Mouse (Mus musculus): ENCODE measurements around the gene Marc2. TPM values are rescaled to one million over a fixed set of nuclear protein-coding genes. Genes with fewer than 3 reads are reported as not detected.

Marc2 gene
- polyA plus RNA-seq, 1 experiment from 2014 or later, result 148 TPM

DNA sequence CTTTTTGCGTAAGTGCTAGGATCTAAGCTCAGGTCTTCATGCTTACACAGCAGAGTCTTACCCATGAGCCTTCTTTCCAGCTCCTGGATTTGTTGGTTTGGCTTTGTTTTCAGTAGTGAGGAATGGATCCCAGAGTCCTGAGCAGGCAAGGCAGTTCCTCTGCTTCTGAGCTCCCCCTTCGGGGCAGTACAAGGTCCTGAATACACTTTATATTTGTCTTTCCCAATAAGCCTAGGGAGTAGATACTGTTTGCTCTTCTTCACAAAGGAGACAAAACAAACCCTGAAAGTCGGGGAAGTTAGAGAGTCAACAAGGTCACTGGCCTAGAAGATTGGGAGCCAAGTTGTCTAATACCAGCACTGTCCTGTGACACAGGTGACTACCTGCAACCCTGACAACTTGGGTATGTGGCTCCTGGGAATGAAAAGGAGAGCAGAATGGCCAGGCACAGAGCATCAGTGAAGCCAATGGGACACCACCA is 21.4 kb upstream of the Marc2 start:
- Histone ChIP-seq H3K4me1 (ENCODE audit: control insufficient read depth in 2 of 2, insufficient read depth in 2 of 2, low read length in 2 of 2) (peaks cover 0 to 5% of the 10 kb centered on the region in 2 experiments; a peak in 2 of 4 replicates), H3K9ac (ENCODE audit: low read length) (no peak overlapping the region), H3K27me3 (ENCODE audit: control insufficient read depth, insufficient read depth, low read length) (no peaks in the 10 kb centered on the region), H3K27ac (replicated peaks in 1 of 2; ENCODE audit: control insufficient read depth in 1 of 2, insufficient read depth in 1 of 2, low read depth in 2 of 2, low read length in 2 of 2) (no peak overlapping the region), H3K4me3 (ENCODE audit: control insufficient read depth in 1 of 2, insufficient read depth in 1 of 2, low read depth in 1 of 2, low read length in 2 of 2) (no peak overlapping the region), H3K4me2 (ENCODE audit: low read length) (no peak overlapping the region), H3K9me3 (ENCODE audit: control insufficient read depth, low read length) (no peaks in the 10 kb centered on the region), H3K36me3 (ENCODE audit: control insufficient read depth, insufficient read depth, low read length) (no peaks in the 10 kb centered on the region)
- WGBS, result 81% methylated on average over 3 of the region's 3 CpGs
- ATAC-seq (ENCODE audit: insufficient number of reproducible peaks, insufficient read depth, low FRiP score, low read depth), result no peak

DNA sequence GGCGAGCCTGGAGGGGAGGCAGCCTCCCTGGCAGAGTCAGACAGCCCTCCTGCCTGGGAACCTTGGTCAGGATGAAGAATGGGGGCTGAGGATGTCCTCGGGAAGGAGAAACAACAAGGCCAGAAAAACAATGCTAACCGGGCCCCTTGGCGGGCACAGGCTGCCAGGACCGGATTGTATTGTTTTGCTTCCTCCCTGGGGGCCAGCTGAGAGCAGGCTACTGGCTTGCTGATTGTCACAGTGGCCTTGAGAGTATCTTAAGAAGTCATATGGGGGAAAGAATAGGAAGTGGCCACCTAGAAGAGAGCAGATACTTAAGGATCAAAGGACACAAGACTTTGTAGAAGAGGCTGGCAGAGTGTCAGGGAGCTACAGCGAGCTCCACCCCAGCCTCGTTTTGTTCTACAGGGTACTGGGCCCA is 18.1 kb upstream of the Marc2 start:
- H3K4me2 ChIP-seq (ENCODE audit: low read length), result no peak overlapping the region
- peaks cover 0 to 2% of the 10 kb centered on the region in 2 experiments; a peak in 2 of 4 replicates for H3K4me1 ChIP-seq (ENCODE audit: control insufficient read depth in 2 of 2, insufficient read depth in 2 of 2, low read length in 2 of 2)
- no peak overlapping the region for H3K9ac ChIP-seq (ENCODE audit: low read length)
- WGBS, result 33% methylated on average over 7 of the region's 7 CpGs
- no peaks in the 10 kb centered on the region for H3K27me3 ChIP-seq (ENCODE audit: control insufficient read depth, insufficient read depth, low read length)
- no peaks in the 10 kb centered on the region for H3K9me3 ChIP-seq (ENCODE audit: control insufficient read depth, low read length)
- ATAC-seq (ENCODE audit: insufficient number of reproducible peaks, insufficient read depth, low FRiP score, low read depth), result peak; percentile 11; the same call in 1 of the 2 replicates
- peak overlapping the region in 1 of 2 experiments; percentile 66 for H3K27ac ChIP-seq (replicated peaks in 1 of 2; ENCODE audit: control insufficient read depth in 1 of 2, insufficient read depth in 1 of 2, low read depth in 2 of 2, low read length in 2 of 2)
- H3K36me3 ChIP-seq (ENCODE audit: control insufficient read depth, insufficient read depth, low read length), result no peaks in the 10 kb centered on the region
- H3K4me3 ChIP-seq (ENCODE audit: control insufficient read depth in 1 of 2, insufficient read depth in 1 of 2, low read depth in 1 of 2, low read length in 2 of 2), result no peak overlapping the region

DNA sequence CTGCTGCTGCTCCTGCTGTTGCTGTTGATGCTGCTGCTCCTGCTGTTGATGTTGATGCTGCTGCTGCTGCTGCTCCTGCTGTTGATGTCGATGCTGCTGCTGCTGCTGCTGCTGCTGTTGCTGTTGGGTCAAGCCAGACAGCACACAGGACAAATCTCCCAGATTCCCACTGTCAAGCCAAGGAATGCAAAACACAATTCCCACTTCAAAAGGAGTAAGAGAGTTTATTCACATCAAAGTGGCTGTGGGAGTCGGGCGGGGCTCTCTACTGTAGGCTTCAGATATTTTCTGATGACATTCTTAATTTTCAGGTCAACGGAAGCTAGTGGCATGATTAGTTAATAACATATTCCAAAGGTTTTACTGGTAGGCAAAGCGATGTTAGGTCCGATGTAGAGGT is 16.4 kb upstream of the Marc2 start:
- H3K9ac ChIP-seq (ENCODE audit: low read length), result no peak overlapping the region
- WGBS, result 81% methylated on average over 6 of the region's 6 CpGs

DNA sequence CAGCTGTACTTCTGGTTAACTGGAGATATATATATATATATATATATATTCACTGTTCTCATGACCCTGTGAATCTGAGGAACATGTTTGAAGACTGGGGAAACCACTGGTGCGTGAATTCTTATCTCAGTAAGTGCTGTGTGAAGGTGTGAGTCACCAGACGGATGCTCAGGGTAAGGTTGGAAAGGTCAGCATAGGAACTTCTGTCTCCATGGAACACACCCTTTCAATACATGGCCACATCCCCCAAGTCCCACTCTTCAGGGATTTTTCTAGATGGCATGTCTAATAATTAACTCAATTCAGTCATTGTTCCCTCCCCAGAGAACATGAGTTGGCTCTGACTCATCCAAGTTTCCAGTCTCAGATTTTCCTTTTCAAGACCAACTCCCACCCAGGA is 15.3 kb upstream of the Marc2 start:
- ATAC-seq (ENCODE audit: insufficient number of reproducible peaks, insufficient read depth, low FRiP score, low read depth), result no peak
- Histone ChIP-seq H3K4me1 (ENCODE audit: control insufficient read depth in 2 of 2, insufficient read depth in 2 of 2, low read length in 2 of 2) (peaks cover 0 to 2% of the 10 kb centered on the region in 2 experiments; a peak in 2 of 4 replicates), H3K27me3 (ENCODE audit: control insufficient read depth, insufficient read depth, low read length) (no peaks in the 10 kb centered on the region), H3K9ac (ENCODE audit: low read length) (no peak overlapping the region), H3K4me3 (ENCODE audit: control insufficient read depth in 1 of 2, insufficient read depth in 1 of 2, low read depth in 1 of 2, low read length in 2 of 2) (no peak overlapping the region), H3K36me3 (ENCODE audit: control insufficient read depth, insufficient read depth, low read length) (no peaks in the 10 kb centered on the region), H3K9me3 (ENCODE audit: control insufficient read depth, low read length) (no peaks in the 10 kb centered on the region), H3K4me2 (ENCODE audit: low read length) (no peak overlapping the region), H3K27ac (replicated peaks in 1 of 2; ENCODE audit: control insufficient read depth in 1 of 2, insufficient read depth in 1 of 2, low read depth in 2 of 2, low read length in 2 of 2) (no peak overlapping the region)
- WGBS, result 49% methylated on average over 2 of the region's 2 CpGs

More for the DNA sequence above, 16.4 kb upstream of the Marc2 start:
- no peak for ATAC-seq (ENCODE audit: insufficient number of reproducible peaks, insufficient read depth, low FRiP score, low read depth)
- no peaks in the 10 kb centered on the region for H3K27me3 ChIP-seq (ENCODE audit: control insufficient read depth, insufficient read depth, low read length)
- no peak overlapping the region for H3K4me3 ChIP-seq (ENCODE audit: control insufficient read depth in 1 of 2, insufficient read depth in 1 of 2, low read depth in 1 of 2, low read length in 2 of 2)
- no peaks in the 10 kb centered on the region for H3K36me3 ChIP-seq (ENCODE audit: control insufficient read depth, insufficient read depth, low read length)
- H3K9me3 ChIP-seq (ENCODE audit: control insufficient read depth, low read length), result no peaks in the 10 kb centered on the region
- H3K4me2 ChIP-seq (ENCODE audit: low read length), result no peak overlapping the region
- no peak overlapping the region for H3K27ac ChIP-seq (replicated peaks in 1 of 2; ENCODE audit: control insufficient read depth in 1 of 2, insufficient read depth in 1 of 2, low read depth in 2 of 2, low read length in 2 of 2)
- peaks cover 0 to 2% of the 10 kb centered on the region in 2 experiments; a peak in 2 of 4 replicates for H3K4me1 ChIP-seq (ENCODE audit: control insufficient read depth in 2 of 2, insufficient read depth in 2 of 2, low read length in 2 of 2)

DNA sequence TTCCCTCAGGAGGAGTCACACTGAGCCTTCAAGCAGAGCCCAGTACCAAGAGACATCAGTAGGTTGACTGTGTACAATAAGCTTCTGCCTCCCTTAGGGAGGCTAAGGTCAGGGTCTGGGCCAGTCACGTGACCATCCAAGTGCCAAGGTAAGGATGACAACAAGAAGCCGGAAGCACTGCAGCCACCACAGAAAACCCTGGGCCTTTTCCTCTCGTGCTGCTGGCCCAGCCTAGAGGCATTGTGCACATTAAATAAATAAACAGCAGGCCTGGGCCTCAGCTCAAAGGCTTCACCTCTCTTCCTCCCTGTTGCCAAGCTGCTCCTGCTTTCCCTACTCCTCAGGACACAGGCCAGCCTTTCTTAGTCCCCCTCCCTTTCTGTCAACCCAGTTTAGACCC is 14.0 kb upstream of the Marc2 start:
- peak; percentile 32 for ATAC-seq (ENCODE audit: insufficient number of reproducible peaks, insufficient read depth, low FRiP score, low read depth)
- WGBS, result 36% methylated on average over 3 of the region's 3 CpGs

DNA sequence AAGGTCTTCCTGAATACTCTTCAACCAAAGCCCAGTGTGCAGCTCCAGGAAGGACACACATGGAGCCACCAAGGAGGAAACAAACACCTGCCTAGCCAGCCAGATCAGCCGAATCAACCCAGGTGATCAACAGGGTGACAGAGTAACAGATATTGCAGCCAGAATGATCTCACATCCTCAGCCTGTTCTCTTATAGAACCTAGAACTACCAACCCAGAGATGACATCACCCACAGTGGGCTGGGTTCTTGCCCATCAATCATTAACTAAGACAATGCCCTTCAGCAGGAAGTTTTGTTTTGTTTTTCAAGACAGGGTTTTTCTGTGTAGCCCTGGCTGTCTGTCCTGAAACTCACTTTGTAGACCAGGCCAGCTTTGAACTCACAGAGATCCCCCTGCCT is 12.0 kb upstream of the Marc2 start:
- Histone ChIP-seq H3K9ac (ENCODE audit: low read length) (no peak overlapping the region), H3K9me3 (ENCODE audit: control insufficient read depth, low read length) (no peaks in the 10 kb centered on the region), H3K27ac (replicated peaks in 1 of 2; ENCODE audit: control insufficient read depth in 1 of 2, insufficient read depth in 1 of 2, low read depth in 2 of 2, low read length in 2 of 2) (no peak overlapping the region), H3K4me1 (ENCODE audit: control insufficient read depth in 2 of 2, insufficient read depth in 2 of 2, low read length in 2 of 2) (peaks cover 0 to 3% of the 10 kb centered on the region in 2 experiments; a peak in 3 of 4 replicates), H3K27me3 (ENCODE audit: control insufficient read depth, insufficient read depth, low read length) (no peaks in the 10 kb centered on the region), H3K4me3 (ENCODE audit: control insufficient read depth in 1 of 2, insufficient read depth in 1 of 2, low read depth in 1 of 2, low read length in 2 of 2) (no peak overlapping the region), H3K4me2 (ENCODE audit: low read length) (no peak overlapping the region), H3K36me3 (ENCODE audit: control insufficient read depth, insufficient read depth, low read length) (no peaks in the 10 kb centered on the region)
- 92% methylated on average over 1 of the region's 1 CpGs for WGBS
- ATAC-seq (ENCODE audit: insufficient number of reproducible peaks, insufficient read depth, low FRiP score, low read depth), result no peak

More for the DNA sequence above, 14.0 kb upstream of the Marc2 start:
- Histone ChIP-seq H3K4me1 (ENCODE audit: control insufficient read depth in 2 of 2, insufficient read depth in 2 of 2, low read length in 2 of 2) (peaks cover 0 to 2% of the 10 kb centered on the region in 2 experiments; a peak in 2 of 4 replicates), H3K4me2 (ENCODE audit: low read length) (no peak overlapping the region), H3K4me3 (ENCODE audit: control insufficient read depth in 1 of 2, insufficient read depth in 1 of 2, low read depth in 1 of 2, low read length in 2 of 2) (no peak overlapping the region), H3K27ac (replicated peaks in 1 of 2; ENCODE audit: control insufficient read depth in 1 of 2, insufficient read depth in 1 of 2, low read depth in 2 of 2, low read length in 2 of 2) (peak overlapping the region in 1 of 2 experiments; percentile 28; a peak in 1 of 4 replicates), H3K9ac (ENCODE audit: low read length) (no peak overlapping the region), H3K9me3 (ENCODE audit: control insufficient read depth, low read length) (no peaks in the 10 kb centered on the region), H3K27me3 (ENCODE audit: control insufficient read depth, insufficient read depth, low read length) (no peaks in the 10 kb centered on the region), H3K36me3 (ENCODE audit: control insufficient read depth, insufficient read depth, low read length) (no peaks in the 10 kb centered on the region)

DNA sequence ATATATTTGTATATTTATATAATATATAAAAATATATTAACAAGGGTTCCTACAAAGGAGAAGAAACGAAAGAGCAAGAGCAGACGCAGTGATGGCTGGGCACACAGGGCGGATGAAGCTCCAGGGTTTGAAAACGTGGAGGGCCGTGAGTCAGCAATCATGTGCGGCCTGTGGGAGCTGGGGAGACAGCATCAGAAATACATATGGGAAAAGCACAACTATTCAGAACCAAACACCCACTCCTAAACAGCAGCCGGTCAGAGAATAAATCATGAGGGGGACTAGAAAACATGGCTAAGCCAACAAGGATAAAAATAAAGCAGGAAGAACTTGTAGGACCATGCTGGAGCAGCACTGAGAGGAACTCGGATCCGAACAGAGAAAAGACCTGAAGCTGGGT is 11.0 kb upstream of the Marc2 start:
- Histone ChIP-seq H3K36me3 (ENCODE audit: control insufficient read depth, insufficient read depth, low read length) (no peaks in the 10 kb centered on the region), H3K27ac (replicated peaks in 1 of 2; ENCODE audit: control insufficient read depth in 1 of 2, insufficient read depth in 1 of 2, low read depth in 2 of 2, low read length in 2 of 2) (no peak overlapping the region), H3K27me3 (ENCODE audit: control insufficient read depth, insufficient read depth, low read length) (no peaks in the 10 kb centered on the region), H3K9me3 (ENCODE audit: control insufficient read depth, low read length) (no peaks in the 10 kb centered on the region), H3K4me2 (ENCODE audit: low read length) (no peak overlapping the region), H3K4me1 (ENCODE audit: control insufficient read depth in 2 of 2, insufficient read depth in 2 of 2, low read length in 2 of 2) (peaks cover 5 to 6% of the 10 kb centered on the region in 2 experiments), H3K9ac (ENCODE audit: low read length) (no peak overlapping the region), H3K4me3 (ENCODE audit: control insufficient read depth in 1 of 2, insufficient read depth in 1 of 2, low read depth in 1 of 2, low read length in 2 of 2) (no peak overlapping the region)
- no peak for ATAC-seq (ENCODE audit: insufficient number of reproducible peaks, insufficient read depth, low FRiP score, low read depth)
- 80% methylated on average over 9 of the region's 9 CpGs for WGBS

DNA sequence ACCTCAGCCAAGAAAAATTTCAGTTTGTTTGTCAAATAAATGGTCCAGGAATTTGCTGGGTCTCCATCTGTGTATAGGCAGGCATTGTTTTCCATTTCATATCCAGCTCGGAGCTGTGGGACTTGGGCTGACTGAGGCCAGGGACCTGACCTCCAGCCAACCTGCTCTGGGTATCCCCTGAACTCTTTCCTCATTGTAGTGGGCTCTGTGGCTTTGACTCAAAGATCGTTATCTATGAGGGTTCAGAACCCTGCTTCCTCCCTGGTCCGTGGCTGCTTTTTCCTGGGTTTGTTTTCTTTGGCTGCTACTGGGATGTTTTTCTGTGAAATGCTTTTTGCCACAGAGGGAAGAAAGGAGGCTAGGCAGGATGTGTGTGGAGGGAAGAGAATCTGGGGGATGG is 7.7 kb upstream of the Marc2 start:
- H3K9ac ChIP-seq (ENCODE audit: low read length), result no peak overlapping the region
- no peaks in the 10 kb centered on the region for H3K9me3 ChIP-seq (ENCODE audit: control insufficient read depth, low read length)
- H3K4me2 ChIP-seq (ENCODE audit: low read length), result peak overlapping the region; percentile 61; the same call in 1 of the 2 replicates
- peaks cover 8 to 11% of the 10 kb centered on the region in 2 experiments for H3K4me1 ChIP-seq (ENCODE audit: control insufficient read depth in 2 of 2, insufficient read depth in 2 of 2, low read length in 2 of 2)
- 60% methylated on average over 3 of the region's 3 CpGs for WGBS
- peak overlapping the region; percentile 78 to 80 for H3K27ac ChIP-seq (replicated peaks in 1 of 2; ENCODE audit: control insufficient read depth in 1 of 2, insufficient read depth in 1 of 2, low read depth in 2 of 2, low read length in 2 of 2)
- H3K27me3 ChIP-seq (ENCODE audit: control insufficient read depth, insufficient read depth, low read length), result no peaks in the 10 kb centered on the region
- no peaks in the 10 kb centered on the region for H3K36me3 ChIP-seq (ENCODE audit: control insufficient read depth, insufficient read depth, low read length)
- no peak overlapping the region for H3K4me3 ChIP-seq (ENCODE audit: control insufficient read depth in 1 of 2, insufficient read depth in 1 of 2, low read depth in 1 of 2, low read length in 2 of 2)
- ATAC-seq (ENCODE audit: insufficient number of reproducible peaks, insufficient read depth, low FRiP score, low read depth), result peak; percentile 48
